Mouse (Mus musculus) layer of hippocampus, adult 2 months (tissue): ENCODE results near the gene Zfp866. TPM values are rescaled to one million over a fixed set of nuclear protein-coding genes. Genes with fewer than 3 reads are reported as not detected.

ENCODE experiments used
- DNase-seq, 2 experiments: peaks; one replicate each; pipeline ENCODE4 v3.0.0; 2022; ENCODE audit warnings: low spot score in 2 of 2
- H3K27ac ChIP-seq: fragments of 200-600 bp; 2 replicates; pipeline ENCODE4 v1.8.1; 2022
- H3K4me3 ChIP-seq: fragments of 200-600 bp; 2 replicates; pipeline ENCODE4 v1.8.1; 2022; ENCODE audit warnings: mild to moderate bottlenecking
- CTCF ChIP-seq: fragments of 200-600 bp; conservative IDR thresholded peaks from 2 replicates; pipeline ENCODE4 v1.8.1; 2022; ENCODE audit warnings: antibody characterized with exemption, mild to moderate bottlenecking, moderate library complexity
- total RNA-seq, 2 experiments: library from RNA; stranded (reverse); gene quantifications; 2 replicates each; pipeline ENCODE4 v1.2.3; 2021

Zfp866 gene
- total RNA-seq, 2 experiments from 2014 or later: 28.2 to 28.5 TPM

GRCm38 (mm10) chr8:69808094-69808863 lies 17.3 kb upstream of the Zfp866 start, which contains the start of gene Gmip:
Gene Gmip, plus strand, starts transcription at chr8:69808679.
- DNase-seq: peak; percentile 43 to 59
- peak within 1 kb of the TSS; percentile 57 for H3K4me3 ChIP-seq
- peak within 1 kb of the TSS; percentile 70; the same call in 1 of the 2 replicates for H3K27ac ChIP-seq
- no peak for TF ChIP-seq CTCF

- no peak for TF ChIP-seq CTCF
- Histone ChIP-seq H3K27ac (no peak overlapping the region), H3K4me3 (no peak overlapping the region)
- DNase-seq: no peak
Observed at GRCm38 (mm10) chr8:69807236-69807635, 16.3 kb upstream of the Zfp866 start.

GRCm38 (mm10) chr8:69805491-69805890 lies 14.5 kb upstream of the Zfp866 start:
- H3K4me3 ChIP-seq: no peak overlapping the region
- TF ChIP-seq CTCF: no peak
- H3K27ac ChIP-seq: no peak overlapping the region
- DNase-seq: no peak

GRCm38 (mm10) chr8:69805086-69805485 lies 14.1 kb upstream of the Zfp866 start:
- DNase-seq: no peak
- Histone ChIP-seq H3K27ac (no peak overlapping the region), H3K4me3 (no peak overlapping the region)
- TF ChIP-seq CTCF: no peak

GRCm38 (mm10) chr8:69804537-69804936 lies 13.6 kb upstream of the Zfp866 start:
- Histone ChIP-seq H3K4me3 (no peak overlapping the region), H3K27ac (no peak overlapping the region)
- TF ChIP-seq CTCF: no peak
- DNase-seq: no peak

- no peak for TF ChIP-seq CTCF
- DNase-seq: no peak
- no peak overlapping the region for H3K4me3 ChIP-seq
- H3K27ac ChIP-seq: no peak overlapping the region
Observed at GRCm38 (mm10) chr8:69803366-69803765, 12.4 kb upstream of the Zfp866 start.

GRCm38 (mm10) chr8:69802216-69802615 lies 11.2 kb upstream of the Zfp866 start:
- no peak overlapping the region for H3K4me3 ChIP-seq
- DNase-seq: no peak
- no peak overlapping the region for H3K27ac ChIP-seq
- TF ChIP-seq CTCF: no peak

- no peak overlapping the region for H3K27ac ChIP-seq
- TF ChIP-seq CTCF: no peak
- DNase-seq: no peak
- no peak overlapping the region for H3K4me3 ChIP-seq
Observed at GRCm38 (mm10) chr8:69801796-69802195, 10.8 kb upstream of the Zfp866 start.

GRCm38 (mm10) chr8:69799946-69800345 lies 9.0 kb upstream of the Zfp866 start:
- no peak for TF ChIP-seq CTCF
- DNase-seq: no peak
- Histone ChIP-seq H3K4me3 (no peak overlapping the region), H3K27ac (no peak overlapping the region)

- Histone ChIP-seq H3K27ac (no peak overlapping the region), H3K4me3 (no peak overlapping the region)
- no peak for DNase-seq
- TF ChIP-seq CTCF: no peak
Observed at GRCm38 (mm10) chr8:69799261-69799660, 8.3 kb upstream of the Zfp866 start.

GRCm38 (mm10) chr8:69797661-69798060 lies 6.7 kb upstream of the Zfp866 start:
- no peak for DNase-seq
- Histone ChIP-seq H3K27ac (no peak overlapping the region), H3K4me3 (no peak overlapping the region)
- no peak for TF ChIP-seq CTCF

GRCm38 (mm10) chr8:69796721-69797345 lies 5.9 kb upstream of the Zfp866 start:
- DNase-seq: no peak
- Histone ChIP-seq H3K27ac (no peak overlapping the region), H3K4me3 (no peak overlapping the region)
- no peak for TF ChIP-seq CTCF

GRCm38 (mm10) chr8:69794901-69795300 lies 3.9 kb upstream of the Zfp866 start:
- DNase-seq: no peak
- no peak overlapping the region for H3K4me3 ChIP-seq
- no peak for TF ChIP-seq CTCF
- H3K27ac ChIP-seq: no peak overlapping the region

- Histone ChIP-seq H3K4me3 (no peak overlapping the region), H3K27ac (no peak overlapping the region)
- DNase-seq: no peak
- TF ChIP-seq CTCF: no peak
Observed at GRCm38 (mm10) chr8:69794096-69794495, 3.1 kb upstream of the Zfp866 start.
